Mouse (Mus musculus) layer of hippocampus, postnatal 25 days (tissue): ENCODE results near the gene Ggnbp2. TPM values are rescaled to one million over a fixed set of nuclear protein-coding genes. Genes with fewer than 3 reads are reported as not detected.

ENCODE experiments used
- DNase-seq, 2 experiments: peaks; one replicate each; pipeline ENCODE4 v3.0.0; 2022; ENCODE audit warnings: mixed read lengths in 2 of 2, low spot score in 1 of 2; ENCODE audit errors: extremely low spot score in 1 of 2
- total RNA-seq, 2 experiments: library from RNA; stranded (reverse); gene quantifications; 2 replicates each; pipeline ENCODE4 v1.2.3; 2021

The Ggnbp2 gene
- total RNA-seq, 2 experiments from 2014 or later, result 76.5 to 90.6 TPM

- no peak for DNase-seq
Observed at GRCm38 (mm10) chr11:84827492-84827891, 43.1 kb downstream of the Ggnbp2 start.

GRCm38 (mm10) chr11:84826185-84826584 lies 44.4 kb downstream of the Ggnbp2 start:
- DNase-seq, result peak in 1 of 2 experiments; percentile 38

GRCm38 (mm10) chr11:84825261-84825807 lies 45.3 kb downstream of the Ggnbp2 start:
- DNase-seq, result no peak

GRCm38 (mm10) chr11:84823484-84823897 lies 47.1 kb downstream of the Ggnbp2 start:
- no peak for DNase-seq

- no peak for DNase-seq
Observed at GRCm38 (mm10) chr11:84822487-84822886, 48.1 kb downstream of the Ggnbp2 start.

GRCm38 (mm10) chr11:84821131-84821770 lies 49.4 kb downstream of the Ggnbp2 start:
- no peak for DNase-seq

- peak; percentile 84 to 92 for DNase-seq
Observed at GRCm38 (mm10) chr11:84818961-84819692, 51.5 kb downstream of the Ggnbp2 start, which contains the start of gene Mrm1. Gene Mrm1, minus strand, starts transcription at chr11:84819515.

- DNase-seq, result peak; percentile 43 to 47
Observed at GRCm38 (mm10) chr11:84818085-84818960, 52.3 kb downstream of the Ggnbp2 start.

- DNase-seq, result no peak
Observed at GRCm38 (mm10) chr11:84817362-84817761, 53.3 kb downstream of the Ggnbp2 start.

- peak; percentile 76 to 89 for DNase-seq
Observed at GRCm38 (mm10) chr11:84813724-84814510, 56.7 kb downstream of the Ggnbp2 start.

- DNase-seq, result no peak
Observed at GRCm38 (mm10) chr11:84804373-84804772, 66.2 kb downstream of the Ggnbp2 start.

- DNase-seq, result peak; percentile 66 to 92
Observed at GRCm38 (mm10) chr11:84797627-84798353, 72.8 kb downstream of the Ggnbp2 start.

- DNase-seq, result no peak
Observed at GRCm38 (mm10) chr11:84797026-84797425, 73.6 kb downstream of the Ggnbp2 start.

GRCm38 (mm10) chr11:84794496-84795113 lies 76.0 kb downstream of the Ggnbp2 start:
- DNase-seq, result peak; percentile 77 to 85

- no peak for DNase-seq
Observed at GRCm38 (mm10) chr11:84793545-84793944, 77.1 kb downstream of the Ggnbp2 start.

GRCm38 (mm10) chr11:84790383-84790782 lies 80.2 kb downstream of the Ggnbp2 start:
- no peak for DNase-seq
